Mouse (Mus musculus): Measurements from ENCODE around the gene Rnaset2a.
"Not testable (repeated sequence)": the region's sequence is repeated elsewhere in the genome, so short reads cannot be mapped to it uniquely, and the experiment has no call there.

Gene Rnaset2a

DNA sequence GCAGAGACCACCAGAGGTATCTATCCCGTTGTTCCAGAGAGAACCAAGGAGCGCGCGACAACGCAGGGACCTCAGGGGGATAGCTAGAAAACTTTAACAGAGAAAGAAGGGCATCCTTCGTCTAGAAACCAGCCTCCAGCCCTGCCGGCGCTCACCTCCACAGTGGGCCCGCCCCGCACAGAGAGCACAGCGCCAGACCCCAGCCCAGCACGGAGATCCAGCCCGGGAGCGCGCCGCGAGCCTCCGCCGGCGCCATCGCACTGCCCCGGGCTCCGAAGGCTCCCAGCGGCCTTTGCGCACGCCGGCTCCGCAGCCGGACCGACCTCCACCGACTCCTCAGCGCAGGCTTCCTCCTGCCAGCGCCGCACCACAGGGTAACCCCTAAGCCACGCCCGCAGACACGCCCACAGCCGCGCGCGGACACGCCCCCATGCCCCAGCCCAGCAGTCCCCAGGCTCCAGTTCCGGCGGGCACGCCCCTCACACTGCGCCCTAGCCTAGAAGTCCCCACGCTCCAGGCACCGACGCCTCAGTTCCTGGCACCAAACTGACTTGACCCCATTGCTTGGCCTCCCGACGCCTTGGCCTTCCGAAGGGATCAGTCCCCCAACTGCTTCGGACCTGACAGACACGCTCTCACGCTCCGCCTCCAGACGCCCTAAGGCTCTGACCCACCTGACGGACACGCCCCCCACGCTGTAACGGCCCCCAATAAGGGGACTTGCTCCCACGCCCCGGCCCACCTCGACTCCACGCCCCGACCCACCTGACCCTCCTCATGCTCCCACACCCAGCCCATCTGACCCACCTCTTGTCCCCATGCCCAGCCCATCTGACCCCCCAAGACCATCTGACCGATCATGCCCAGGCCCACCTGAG, at the start of gene Rnaset2a, which contains the start of gene Gm49673:
TSS of gene Rnaset2a (minus strand) at position 659 of the 878 bp plus-strand sequence.
TSS of gene Gm49673 (minus strand) at position 350 of the 878 bp plus-strand sequence.
- DNase-seq (ENCODE audit: low read depth, low spot score) = peak; percentile 59

GRCm38 (mm10) chr17:8197652-8198051, 49.8 kb upstream of the Rnaset2a start:
- DNase-seq (ENCODE audit: low read depth, low spot score) = peak; percentile 39

DNA sequence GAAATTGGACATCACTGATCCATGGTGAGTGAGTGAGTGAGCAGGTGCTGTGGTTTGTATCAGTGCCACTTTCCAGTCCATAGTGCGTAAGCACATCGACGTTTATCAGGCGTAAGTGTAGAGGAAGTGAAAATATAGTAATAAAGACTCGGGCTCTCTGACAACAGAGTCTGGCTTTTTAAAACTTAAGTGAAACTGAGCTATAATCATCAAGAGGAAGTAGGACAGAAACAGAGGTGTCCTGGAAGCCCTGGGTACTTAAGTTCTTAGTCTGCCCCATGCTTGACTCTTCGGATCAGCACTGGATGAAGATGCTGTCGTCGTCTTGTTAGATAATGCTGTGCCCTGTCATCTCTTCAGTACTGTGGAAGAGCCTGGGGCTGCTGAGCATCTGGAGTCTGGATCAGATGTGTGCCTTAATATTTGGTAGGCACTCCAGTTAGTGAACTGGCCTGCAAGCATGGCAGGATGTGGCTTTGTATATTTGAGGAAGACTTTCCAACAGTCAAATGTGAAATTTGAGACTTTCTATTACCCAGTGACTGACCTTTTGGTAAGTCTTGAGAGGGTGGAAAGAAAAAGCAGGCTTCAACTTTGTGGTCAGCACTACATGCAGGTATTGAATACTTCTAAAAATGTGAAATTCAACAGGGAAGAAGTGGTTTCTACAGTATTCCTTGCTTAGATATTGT, 47.9 kb upstream of the Rnaset2a start:
- peak; percentile 16 for DNase-seq (ENCODE audit: low read depth, low spot score)

DNA sequence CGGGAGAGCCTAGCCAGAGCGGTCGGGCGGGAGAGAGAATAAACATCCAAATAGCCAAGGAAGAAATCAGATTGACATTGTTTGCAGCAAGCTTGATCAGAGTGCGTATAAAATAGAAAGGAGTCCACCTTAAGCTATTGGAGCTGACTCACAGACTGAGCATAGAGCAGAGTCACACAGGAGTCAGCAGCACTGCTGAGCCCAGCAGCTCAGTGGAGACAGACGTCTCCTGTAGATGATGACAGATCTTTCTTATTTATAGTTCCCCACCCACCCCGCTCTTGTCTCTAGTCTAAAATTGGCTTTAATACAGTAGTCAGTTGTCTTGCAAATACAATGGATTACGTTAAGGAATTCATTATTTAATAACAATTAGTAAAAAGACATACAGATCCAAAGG, 45.8 kb upstream of the Rnaset2a start:
- no peak for DNase-seq (ENCODE audit: low read depth, low spot score)

DNA sequence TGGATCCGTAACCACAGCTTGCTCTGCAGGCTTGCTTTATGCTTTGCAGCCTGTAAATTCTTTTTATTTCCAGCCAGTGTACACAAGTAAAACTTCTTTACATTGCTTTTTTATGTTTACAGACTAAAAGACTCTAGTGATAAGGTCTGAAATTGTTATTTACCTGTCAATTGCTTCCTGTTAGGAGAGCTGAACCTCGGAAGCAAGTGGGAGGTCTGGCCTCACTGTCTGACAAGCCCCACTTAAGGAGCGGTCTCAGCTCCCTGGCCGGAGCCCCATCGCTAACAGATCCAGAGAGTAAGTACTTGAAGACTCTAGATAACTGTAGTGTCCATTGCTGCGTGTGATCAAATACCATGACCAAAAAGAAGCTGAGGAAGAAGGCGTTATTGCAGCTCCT, 36.3 kb upstream of the Rnaset2a start:
- DNase-seq (ENCODE audit: low read depth, low spot score) = no peak

DNA sequence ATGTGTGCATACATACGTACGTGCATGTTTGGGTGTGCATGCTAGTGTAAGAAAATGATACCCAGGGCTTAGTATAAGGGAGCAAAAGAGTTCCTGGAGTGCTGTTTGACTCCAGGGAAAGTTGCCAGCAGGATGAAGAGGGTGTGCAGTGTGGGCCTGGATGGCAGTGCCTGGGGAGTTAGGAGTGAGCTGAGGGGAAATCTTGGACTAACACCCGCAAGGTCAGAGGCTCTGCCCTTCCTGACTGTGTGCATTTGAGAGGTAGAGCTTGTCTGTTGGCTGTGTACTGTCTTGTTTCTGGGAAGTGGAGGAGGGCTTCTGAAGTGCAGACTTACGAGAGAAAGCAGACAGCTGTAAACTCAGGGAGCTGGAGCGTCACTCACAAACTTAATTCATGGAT, 35.9 kb upstream of the Rnaset2a start:
- DNase-seq (ENCODE audit: low read depth, low spot score) = no peak

GRCm38 (mm10) chr17:8177090-8177489, 29.2 kb upstream of the Rnaset2a start:
- no peak for DNase-seq (ENCODE audit: low read depth, low spot score)

GRCm38 (mm10) chr17:8171081-8171480, 23.2 kb upstream of the Rnaset2a start:
- DNase-seq (ENCODE audit: low read depth, low spot score) = peak; percentile 25

DNA sequence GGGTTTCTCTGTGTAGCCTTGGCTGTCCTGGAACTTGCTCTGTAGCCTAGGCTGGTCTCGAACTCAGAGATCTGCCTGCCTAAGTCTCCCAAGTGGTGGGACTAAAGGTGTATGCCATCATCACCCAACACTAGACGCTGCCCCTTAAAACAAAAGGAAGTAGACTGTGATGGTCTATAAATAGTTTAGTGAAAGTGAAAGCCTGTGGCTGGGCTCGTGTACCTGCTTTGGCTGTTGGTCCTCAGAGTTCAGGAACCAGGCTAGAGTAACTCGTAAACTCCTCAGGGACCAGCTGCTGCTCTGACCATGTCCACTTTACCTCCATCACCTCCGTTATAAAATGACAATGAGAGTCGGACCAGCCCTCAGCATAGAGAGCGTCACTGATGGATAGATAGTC, 22.4 kb upstream of the Rnaset2a start:
- DNase-seq (ENCODE audit: low read depth, low spot score) = no peak

DNA sequence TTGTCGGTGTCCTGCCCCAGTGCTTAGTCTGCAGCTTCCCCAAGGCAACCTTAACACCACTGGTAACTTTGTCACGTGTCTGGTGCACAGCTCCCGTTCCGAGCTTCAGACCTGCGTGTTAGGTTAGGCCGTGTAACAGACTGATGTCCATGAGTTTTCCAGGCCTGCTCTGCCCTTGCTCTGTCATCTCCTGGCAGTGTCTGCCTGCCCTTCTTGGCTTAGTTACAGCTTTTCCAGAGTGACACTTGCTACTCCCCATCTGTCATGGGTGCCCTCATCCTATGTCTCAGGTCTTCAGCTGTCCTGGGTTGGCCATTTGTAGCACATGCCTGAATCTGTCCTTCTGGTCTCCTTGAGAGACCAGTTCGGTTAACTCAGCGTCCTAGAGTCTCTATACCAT, 19.5 kb upstream of the Rnaset2a start:
- DNase-seq (ENCODE audit: low read depth, low spot score) = not testable (repeated sequence)

GRCm38 (mm10) chr17:8166454-8166853, 18.6 kb upstream of the Rnaset2a start:
- not testable (repeated sequence) for DNase-seq (ENCODE audit: low read depth, low spot score)

- peak; percentile 19 for DNase-seq (ENCODE audit: low read depth, low spot score)
Observed at GRCm38 (mm10) chr17:8165977-8166376, 18.1 kb upstream of the Rnaset2a start.

GRCm38 (mm10) chr17:8165608-8165945, 17.7 kb upstream of the Rnaset2a start:
- peak; percentile 63 for DNase-seq (ENCODE audit: low read depth, low spot score)

GRCm38 (mm10) chr17:8164701-8165607, 17.1 kb upstream of the Rnaset2a start, which contains the start of gene Fgfr1op:
Fgfr1op (plus strand) TSS chr17:8165501.
- DNase-seq (ENCODE audit: low read depth, low spot score) = peak; percentile 35

DNA sequence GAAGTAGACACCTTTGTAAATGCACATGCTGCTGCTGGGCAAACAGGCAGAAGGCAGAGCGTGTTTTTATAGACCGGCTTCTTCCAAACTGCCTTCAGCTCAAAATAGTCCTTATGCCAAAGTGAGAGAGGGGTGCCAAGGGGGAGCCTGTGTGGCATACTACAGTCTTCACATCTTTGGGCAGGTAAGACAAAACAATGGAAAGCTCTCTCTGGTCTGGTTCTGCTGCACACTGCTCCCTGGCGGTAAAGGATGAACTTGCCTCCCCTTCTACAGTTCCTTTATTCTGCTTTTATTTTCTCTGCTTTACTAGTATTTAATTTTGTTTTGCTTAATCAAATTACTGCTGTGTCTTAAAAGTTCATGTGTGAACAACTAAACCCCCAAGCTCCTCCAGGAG, 13.1 kb upstream of the Rnaset2a start:
- DNase-seq (ENCODE audit: low read depth, low spot score) = peak; percentile 49

GRCm38 (mm10) chr17:8158627-8159026, 10.7 kb upstream of the Rnaset2a start:
- not testable (repeated sequence) for DNase-seq (ENCODE audit: low read depth, low spot score)

DNA sequence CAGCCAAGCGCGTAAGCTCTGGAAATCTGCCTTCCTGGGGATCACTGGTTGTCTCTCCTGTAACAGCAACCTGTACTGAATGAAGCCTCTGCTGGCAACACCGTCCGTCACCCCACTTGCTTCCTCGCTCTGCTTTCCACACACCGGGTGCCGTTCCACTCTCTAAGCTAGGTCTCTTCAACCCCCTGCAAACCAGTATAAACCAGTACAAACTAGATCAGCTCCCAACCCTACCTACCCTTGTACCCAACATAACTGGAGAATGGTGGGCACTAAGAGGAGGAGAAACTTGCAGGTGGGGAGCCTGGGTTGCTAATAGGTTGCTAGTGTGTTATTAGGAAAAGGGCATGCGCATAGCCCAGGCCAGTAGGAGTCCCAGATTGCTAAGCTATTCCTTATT, 8.1 kb upstream of the Rnaset2a start:
- DNase-seq (ENCODE audit: low read depth, low spot score) = not testable (repeated sequence)

GRCm38 (mm10) chr17:8155010-8155409, 7.1 kb upstream of the Rnaset2a start:
- not testable (repeated sequence) for DNase-seq (ENCODE audit: low read depth, low spot score)

DNA sequence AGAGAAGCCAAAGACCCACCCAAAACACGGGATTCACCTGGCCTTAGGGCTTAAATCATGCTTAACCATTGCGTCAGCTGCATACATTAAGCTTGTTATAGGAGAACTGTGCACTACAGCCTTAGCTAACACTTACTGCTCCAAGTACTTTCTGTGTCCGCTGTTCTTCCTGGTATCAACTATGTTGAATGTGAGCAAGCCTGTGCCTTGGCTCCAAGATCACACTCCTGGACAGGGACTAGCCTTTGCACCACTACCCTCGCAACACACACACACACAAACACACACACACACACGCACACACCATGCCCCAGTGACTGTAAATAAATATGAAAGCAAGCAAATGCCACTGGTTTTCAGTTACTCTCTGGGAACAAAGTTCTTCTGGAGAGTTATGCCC, 966 bp downstream of the Rnaset2a start:
- not testable (repeated sequence) for DNase-seq (ENCODE audit: low read depth, low spot score)

- DNase-seq (ENCODE audit: low read depth, low spot score) = peak; percentile 36
Observed at GRCm38 (mm10) chr17:8143802-8144673, 3.9 kb downstream of the Rnaset2a start.

GRCm38 (mm10) chr17:8140210-8140609, 7.7 kb downstream of the Rnaset2a start:
- DNase-seq (ENCODE audit: low read depth, low spot score) = not testable (repeated sequence)

All from CD4-positive helper T cell, adult 2 months (primary cell).